Mouse (Mus musculus) heart, adult 9 months (tissue): ENCODE data around the gene Notch4.

ENCODE experiments used
- DNase-seq, 2 experiments: peaks; one replicate each; pipeline ENCODE4 v3.0.0; 2022; ENCODE audit warnings: low spot score in 2 of 2

The Notch4 gene

DNA sequence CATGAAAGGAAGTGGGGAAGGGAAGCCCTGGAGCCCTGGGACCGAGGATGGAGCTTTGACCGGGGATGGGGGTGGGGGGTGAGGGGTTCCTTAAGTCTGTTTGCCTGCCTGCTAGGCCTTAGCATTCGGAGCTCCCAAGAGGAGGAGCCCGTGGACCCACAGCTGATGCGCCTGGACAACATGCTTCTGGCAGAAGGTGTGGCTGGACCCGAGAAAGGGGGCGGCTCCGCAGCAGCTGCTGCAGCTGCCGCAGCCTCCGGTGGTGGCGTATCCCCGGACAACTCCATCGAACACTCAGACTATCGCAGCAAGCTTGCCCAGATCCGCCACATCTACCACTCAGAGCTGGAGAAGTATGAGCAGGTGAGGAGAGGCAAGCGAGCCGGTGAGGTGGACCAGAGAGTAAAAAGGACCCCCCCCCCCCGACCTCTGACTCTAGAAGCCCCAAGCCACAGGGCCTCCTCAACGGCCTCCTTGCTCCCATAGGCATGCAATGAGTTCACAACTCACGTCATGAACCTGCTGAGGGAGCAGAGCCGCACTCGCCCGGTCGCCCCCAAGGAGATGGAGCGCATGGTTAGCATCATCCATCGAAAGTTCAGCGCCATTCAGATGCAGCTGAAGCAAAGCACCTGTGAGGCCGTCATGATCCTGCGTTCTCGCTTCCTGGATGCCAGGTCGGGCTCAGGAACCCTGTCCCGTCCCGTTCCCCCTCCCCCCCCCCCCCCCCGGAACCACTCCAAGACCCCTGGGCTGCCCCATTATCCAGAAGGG, 29.9 kb downstream of the Notch4 start:
- DNase-seq: no peak

- no peak for DNase-seq
Measured at GRCm38 (mm10) chr17:34596098-34596497, 32.0 kb downstream of the Notch4 start.

- DNase-seq: no peak
Measured at GRCm38 (mm10) chr17:34597566-34598095, 33.6 kb downstream of the Notch4 start, which contains the start of gene Ager. Gene Ager, plus strand, starts transcription at chr17:34597862.

- DNase-seq: no peak
Measured at GRCm38 (mm10) chr17:34599891-34600290, 35.8 kb downstream of the Notch4 start.

DNA sequence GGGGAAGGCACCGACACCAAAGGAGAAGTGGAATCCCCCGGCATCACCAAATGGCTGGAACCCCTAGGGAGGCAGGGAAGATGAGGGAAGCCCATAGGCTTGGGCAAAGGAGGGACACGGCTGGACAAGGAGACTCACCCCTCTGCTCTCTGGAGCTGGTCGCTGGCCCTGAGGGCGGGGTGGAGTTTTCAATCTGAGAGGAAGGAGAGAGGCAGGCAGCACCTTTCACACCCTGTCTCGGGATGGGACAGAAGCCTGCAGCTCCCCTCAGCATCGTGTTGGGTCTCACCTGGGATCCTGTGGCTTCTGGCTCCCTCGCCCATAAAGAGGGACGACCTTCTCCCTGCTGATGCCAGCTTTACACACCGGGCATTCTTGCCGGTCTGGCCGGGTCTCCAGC, 37.7 kb downstream of the Notch4 start:
- DNase-seq: no peak

DNA sequence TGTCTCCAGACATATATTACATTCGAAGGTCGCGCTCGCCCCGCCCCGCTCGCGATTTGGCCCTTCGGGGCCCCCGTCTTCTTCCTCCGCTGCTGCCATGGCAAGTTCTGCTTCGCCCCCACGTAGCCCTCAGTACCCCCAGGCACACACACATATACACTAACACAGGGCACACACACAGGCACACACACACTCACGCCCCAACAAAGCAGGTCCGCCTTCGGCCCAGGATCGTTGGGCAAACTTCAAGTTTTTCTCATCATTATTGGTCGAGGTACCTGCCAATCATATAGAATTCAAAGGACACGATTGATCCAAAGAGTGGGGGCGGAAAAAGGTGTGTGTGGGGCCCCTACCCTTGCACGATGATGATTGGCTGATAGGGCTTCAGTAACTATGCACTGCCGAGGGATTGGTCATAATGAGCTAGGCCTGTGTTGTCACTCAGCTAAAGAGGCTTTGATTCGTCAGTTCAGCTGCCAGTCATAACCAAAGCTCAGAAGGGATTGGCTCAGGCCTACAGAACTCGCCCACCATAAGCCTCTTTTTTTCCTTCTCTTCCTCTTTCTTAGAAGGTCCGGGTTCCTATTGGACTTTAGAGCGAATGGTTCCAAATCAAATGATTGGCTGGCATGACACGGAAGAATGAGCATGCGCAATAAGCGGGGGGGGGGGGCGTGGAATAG, 39.5 kb downstream of the Notch4 start, which contains the start of gene Rnf5:
Gene Rnf5, minus strand, starts transcription at position 316 of the 686 bp plus-strand sequence.
- DNase-seq: peak; percentile 100

DNA sequence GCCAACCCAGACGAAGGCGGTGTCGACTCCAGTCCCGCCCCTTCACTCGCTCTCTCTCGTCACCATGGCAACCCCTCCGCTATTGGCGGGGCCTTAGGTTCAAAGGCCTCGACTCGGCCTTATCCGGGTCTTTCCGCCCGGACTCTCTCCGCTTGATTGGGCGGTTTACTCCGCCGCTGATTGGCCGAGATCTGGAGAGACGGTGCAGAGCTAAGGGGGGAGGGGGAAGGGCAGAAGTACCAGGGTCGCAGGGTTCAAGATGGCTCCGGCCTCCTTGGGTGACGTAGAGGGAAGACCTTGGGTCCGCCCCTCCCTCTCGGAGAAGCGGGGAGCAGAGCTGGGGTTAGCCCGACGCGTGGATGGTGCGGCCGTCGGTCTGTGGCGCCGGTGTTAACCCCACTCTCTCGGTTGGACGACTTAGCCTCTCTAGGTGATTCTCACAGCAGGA, 40.0 kb downstream of the Notch4 start, which contains the start of gene Agpat1:
Gene Agpat1, plus strand, starts transcription at position 202 of the 448 bp plus-strand sequence.
- DNase-seq: peak; percentile 99

DNA sequence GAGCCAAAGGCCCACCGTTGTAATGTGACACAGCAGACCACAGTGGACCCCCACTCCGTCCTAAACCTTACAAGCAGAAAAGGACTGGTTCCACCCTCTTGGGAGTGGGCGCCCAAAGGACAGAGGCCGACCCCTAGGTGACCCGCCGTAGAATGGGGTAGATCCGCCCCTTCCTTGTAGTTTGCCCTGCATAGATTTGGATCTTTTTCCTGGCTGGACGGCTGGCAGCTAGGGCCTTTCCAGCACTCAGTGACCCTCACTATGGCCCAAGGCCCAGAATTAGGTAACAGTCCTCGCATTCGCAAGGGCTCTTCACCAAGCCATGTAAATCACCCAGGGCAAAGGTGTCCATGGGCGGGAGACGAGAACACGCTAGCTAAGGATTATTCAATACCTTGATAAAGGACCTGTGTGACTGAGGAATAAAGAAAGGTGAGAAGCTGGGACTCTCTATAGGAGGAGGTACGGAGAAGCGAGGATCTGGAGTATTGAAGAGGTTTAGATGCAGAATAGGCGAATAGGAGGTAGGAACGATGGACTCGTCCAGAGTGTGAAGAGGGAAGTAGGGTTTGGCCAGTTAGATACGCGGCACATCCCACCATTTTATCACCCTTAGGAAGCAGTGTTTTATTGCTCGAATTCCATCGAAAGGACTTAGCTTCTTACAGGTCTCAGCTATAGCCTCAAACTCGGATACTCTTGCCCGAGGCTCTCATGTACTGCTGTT, 40.6 kb downstream of the Notch4 start:
- DNase-seq: no peak

- DNase-seq: peak; percentile 97
Measured at GRCm38 (mm10) chr17:34605609-34606008, 41.5 kb downstream of the Notch4 start.

GRCm38 (mm10) chr17:34606186-34607039, 42.3 kb downstream of the Notch4 start:
- no peak for DNase-seq

- DNase-seq: no peak
Measured at GRCm38 (mm10) chr17:34607997-34608396, 43.9 kb downstream of the Notch4 start.

- no peak for DNase-seq
Measured at GRCm38 (mm10) chr17:34611050-34611449, 47.0 kb downstream of the Notch4 start.

GRCm38 (mm10) chr17:34613054-34613645, 49.1 kb downstream of the Notch4 start:
- no peak for DNase-seq

- DNase-seq: no peak
Measured at GRCm38 (mm10) chr17:34613830-34614229, 49.8 kb downstream of the Notch4 start.

GRCm38 (mm10) chr17:34615871-34616270, 51.8 kb downstream of the Notch4 start, which contains the start of gene Egfl8:
Gene Egfl8, minus strand, starts transcription at chr17:34615971.
- DNase-seq: no peak

GRCm38 (mm10) chr17:34618999-34619398, 54.9 kb downstream of the Notch4 start:
- peak in 1 of 2 experiments; percentile 64 for DNase-seq

DNA sequence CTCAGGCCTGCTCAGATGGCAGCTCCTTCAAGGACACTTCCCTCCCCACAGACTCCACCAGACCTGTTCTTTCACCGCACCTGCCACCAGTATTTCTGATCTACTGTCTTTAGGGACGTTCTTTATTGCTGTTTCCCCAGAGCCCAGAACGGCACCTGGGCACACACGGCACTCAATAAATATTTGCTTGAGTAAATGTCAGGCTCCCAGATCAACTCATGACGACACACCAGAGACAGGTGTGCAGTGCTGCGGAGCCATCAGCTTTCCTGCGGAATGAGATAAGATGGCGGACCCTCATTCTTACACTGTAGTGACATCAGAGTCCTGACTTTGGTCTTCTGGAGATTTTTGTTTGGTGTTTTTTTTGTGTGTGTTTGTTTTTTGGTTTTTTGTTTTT, 56.9 kb downstream of the Notch4 start:
- no peak for DNase-seq

DNA sequence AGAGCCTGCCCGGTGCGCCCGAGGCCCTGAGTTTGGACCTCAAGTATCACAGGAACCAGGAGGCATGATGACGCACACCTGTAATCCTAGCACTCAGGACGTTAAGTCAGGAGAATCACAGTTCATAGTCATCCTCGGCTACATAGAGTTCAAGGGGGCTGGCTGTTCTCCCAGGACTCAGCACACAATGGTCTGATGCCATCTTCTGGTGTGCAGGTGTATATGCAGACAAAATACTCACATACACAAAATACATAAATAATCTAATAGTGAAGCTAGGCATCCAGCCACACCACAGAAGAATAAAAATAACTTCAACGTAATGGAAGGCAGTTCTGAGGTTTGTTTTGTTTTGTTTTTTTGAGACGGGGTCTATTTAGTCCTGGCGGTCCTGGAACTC, 59.1 kb downstream of the Notch4 start:
- no peak for DNase-seq

DNA sequence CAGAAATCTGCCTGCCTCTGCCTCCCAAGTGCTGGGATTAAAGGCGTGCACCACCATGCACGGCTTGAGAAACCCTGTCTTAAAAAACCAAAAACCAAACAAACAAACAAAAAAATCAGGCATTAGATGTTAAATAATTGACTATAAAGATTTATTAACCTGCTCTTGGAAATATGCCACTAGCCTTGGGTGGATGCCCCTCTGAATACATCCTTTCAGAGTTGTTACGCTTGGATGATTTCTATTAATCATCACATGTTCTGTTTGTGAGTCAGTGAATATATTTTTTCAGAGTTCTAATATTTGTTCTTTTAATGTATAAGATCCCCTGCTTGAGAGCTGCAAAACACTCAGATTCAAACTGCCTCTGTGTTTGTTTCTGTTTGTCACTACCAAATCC, 60.9 kb downstream of the Notch4 start:
- no peak for DNase-seq

DNA sequence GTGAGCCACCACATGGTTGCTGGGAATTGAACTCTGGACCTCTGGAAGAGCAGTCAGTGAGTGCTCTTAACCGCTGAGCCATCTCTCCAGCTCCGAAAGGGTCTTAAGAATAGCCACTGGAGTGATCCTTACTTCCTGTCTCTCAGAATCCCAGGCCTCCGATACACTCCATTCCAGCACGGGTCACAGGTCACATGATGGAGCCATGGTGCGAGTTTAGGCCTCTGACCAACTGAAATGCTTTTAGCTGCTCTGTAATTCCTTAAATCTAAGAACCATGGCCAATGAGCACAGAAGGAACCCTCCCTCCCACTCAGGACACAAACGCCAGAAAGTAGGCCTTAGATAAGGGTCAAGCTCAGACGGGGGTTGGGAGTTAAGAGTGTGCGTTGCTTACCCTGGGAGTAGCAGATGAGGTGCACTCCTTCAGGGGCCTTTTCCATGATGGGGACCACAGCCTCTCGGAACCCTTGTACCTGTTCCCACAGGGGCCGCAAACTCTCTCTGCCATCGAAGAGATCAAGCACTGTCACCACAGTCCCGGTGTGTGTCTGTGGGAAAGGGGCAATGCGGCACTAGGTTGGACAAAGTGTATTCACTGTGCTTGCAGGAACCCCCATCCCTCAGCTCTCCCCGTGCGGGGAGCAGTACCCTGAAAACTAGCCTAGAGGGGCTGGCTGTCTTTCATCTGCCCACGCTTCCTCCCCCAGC, 62.1 kb downstream of the Notch4 start:
- DNase-seq: no peak
